Mouse (Mus musculus) right cerebral cortex, postnatal 36 days (tissue): ENCODE measurements at regions not wholly inside any gene's neighbourhood (a gene's known extent, or its start where the extent isn't known, plus 50 kb on each side); places are given as distances from the start of the nearest gene placed in this dataset.
"Not testable (repeated sequence)": the region's sequence is repeated elsewhere in the genome, so short reads cannot be mapped to it uniquely, and the experiment has no call there.

Experiments used
- DNase-seq, 2 experiments: peaks; one replicate each; pipeline ENCODE4 v3.0.0; 2022; ENCODE audit warnings: low spot score in 2 of 2, mixed read lengths in 1 of 2

- no peak for DNase-seq
Observed at GRCm38 (mm10) chr15:96829941-96830340, 130.4 kb upstream of the Slc38a2 start.

DNA sequence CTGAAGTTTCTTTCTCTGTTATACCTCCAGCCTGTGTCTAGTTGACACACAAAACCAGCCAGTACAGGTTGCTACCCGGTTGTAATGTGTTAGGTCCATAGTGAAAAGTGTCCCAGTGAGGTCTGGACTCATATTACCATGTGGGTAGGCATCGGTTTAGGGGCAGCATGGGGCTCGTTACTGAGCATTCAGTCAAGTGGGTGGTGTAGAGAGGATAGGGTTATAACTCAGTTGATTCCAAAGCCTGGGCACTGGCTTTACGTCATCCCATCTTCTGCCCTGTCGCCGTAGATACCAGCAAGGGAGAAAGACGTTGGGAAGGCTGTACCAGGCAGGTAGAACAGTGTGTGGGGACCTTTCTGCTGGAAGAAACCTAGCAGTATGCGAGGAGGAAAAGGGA lies 129.2 kb upstream of the Slc38a2 start:
- DNase-seq: no peak

- no peak for DNase-seq
Observed at GRCm38 (mm10) chr15:96827931-96828330, 128.4 kb upstream of the Slc38a2 start.

- DNase-seq: no peak
Observed at GRCm38 (mm10) chr15:96818435-96818834, 118.9 kb upstream of the Slc38a2 start.

DNA sequence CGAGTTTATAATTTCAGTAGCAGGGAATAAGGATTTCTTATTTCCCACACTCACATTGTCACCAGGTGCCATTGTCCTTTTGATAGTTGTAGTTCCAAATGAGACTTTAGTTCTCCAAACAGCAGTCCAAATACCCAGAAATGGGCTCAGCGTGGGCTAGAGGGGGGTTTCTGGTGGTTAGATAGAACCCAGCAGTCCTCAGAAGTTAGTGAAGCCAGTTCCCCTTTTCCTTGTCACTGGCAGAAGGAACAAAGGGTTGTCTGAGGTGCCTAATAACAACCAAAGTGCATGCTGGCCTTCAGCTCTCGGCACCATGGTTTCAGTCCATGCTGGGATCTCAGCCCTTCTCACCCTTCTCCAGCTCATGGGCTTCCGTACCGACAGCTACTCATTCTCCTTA lies 118.1 kb upstream of the Slc38a2 start:
- no peak for DNase-seq

DNA sequence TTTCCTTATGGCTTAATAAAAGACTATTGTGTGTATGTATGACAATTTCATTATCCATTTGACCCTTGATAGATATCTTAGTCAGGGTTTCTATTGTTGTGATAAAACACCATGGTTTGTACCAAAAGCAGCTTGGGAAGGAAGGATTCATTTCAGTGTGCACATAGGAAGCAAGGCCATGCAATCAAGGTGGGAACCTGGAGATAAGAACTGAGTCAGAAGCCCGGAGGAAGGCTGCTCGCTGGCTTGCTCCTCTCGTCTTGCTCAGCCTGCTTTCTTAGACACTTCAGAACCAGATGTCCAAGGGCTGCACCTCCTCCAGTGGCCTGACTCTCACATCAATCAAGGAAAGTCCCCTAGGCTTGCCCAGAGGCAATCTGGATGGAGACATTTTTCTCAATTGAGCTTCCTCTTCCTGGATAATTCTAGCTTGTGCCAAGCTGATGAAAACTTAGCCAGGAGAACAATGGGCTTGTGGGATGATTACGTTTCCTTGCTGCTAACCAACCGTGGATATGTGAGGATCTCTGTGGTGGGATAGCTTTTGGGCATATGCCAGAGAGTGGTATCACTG lies 117.6 kb upstream of the Slc38a2 start:
- DNase-seq: no peak

GRCm38 (mm10) chr15:96813472-96813871 lies 113.9 kb upstream of the Slc38a2 start:
- DNase-seq: no peak

DNA sequence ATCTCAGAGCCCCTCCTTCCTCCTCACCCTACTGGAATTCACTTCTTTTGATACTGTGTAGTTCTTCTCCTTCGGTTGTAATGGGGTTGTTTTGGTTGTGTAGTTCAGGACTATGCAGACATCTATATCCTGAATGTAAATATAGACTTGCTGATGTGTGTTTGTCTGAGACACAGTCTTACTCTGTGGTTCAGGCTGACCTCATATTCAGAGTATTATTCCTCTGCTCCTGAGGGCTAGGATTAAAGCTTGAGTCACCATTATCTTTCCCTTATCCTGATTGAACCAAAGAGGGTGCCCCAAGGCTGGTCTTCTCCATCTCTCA lies 103.2 kb upstream of the Slc38a2 start:
- DNase-seq: no peak

- no peak for DNase-seq
Observed at GRCm38 (mm10) chr15:96802034-96802728, 102.7 kb upstream of the Slc38a2 start.

GRCm38 (mm10) chr15:96799228-96799627 lies 99.7 kb upstream of the Slc38a2 start:
- no peak for DNase-seq

- no peak for DNase-seq
Observed at GRCm38 (mm10) chr15:96797615-96798270, 98.2 kb upstream of the Slc38a2 start.

- no peak for DNase-seq
Observed at GRCm38 (mm10) chr15:96794177-96794719, 94.7 kb upstream of the Slc38a2 start.

DNA sequence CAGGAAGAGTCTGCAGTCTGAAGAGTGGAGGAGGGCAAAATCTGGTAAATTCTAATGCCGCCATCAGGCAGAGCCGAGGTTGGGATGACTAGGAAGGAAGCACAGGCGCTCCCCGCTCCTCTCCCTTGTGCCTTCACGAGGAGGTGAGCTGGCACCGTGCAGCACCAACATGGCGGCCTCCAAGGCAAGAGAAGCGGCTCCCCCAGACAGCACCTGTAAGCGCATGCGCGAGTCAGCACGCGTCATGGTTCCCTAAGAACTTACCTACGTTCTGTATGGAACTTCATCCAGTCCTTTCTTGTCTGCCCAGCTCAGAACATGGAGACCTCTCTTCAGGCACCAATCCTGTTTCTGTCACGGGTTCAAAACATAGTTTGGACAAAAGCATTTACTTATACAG lies 93.7 kb upstream of the Slc38a2 start:
- no peak for DNase-seq

- no peak for DNase-seq
Observed at GRCm38 (mm10) chr15:96791306-96791705, 91.8 kb upstream of the Slc38a2 start.

DNA sequence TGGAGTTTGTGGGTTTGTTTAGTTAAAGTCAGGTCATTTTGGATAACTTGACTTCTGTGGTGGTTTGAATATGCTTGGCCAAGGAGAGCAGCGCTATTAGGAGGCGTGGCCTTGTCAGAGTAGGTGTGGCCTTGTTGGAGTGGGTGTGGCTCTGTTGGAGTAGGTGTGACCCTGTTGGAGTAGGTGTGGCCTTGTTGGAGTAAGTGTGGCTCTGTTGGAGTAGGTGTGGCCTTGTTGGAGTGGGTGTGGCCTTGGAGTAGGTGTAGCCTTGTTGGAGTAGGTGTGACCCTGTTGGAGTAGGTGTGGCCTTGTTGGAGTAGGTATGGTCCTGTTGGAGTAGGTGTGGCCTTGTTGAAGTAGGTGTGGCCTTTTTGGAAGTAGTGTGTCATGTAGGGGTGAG lies 88.4 kb upstream of the Slc38a2 start:
- DNase-seq: not testable (repeated sequence)

DNA sequence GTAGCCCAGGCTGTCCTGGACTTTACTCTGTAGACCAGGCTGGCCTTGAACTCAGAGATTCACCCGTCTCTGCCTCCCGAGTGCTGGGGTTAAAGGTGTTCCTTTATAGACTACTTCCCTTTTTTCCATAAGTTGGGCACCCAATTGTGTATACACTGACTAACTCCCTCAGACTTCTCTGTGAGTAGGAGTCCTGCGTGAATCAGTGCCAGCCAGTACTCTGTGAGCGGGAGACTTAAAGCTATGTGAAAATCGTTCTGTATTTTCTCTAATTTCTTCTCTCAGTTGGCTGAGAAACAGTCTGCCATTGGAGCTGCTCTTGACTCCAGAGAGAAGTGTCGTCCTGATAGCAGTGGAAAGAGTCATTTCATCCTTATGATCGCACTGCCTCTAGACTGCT lies 85.0 kb upstream of the Slc38a2 start:
- no peak for DNase-seq

GRCm38 (mm10) chr15:96781560-96781959 lies 82.0 kb upstream of the Slc38a2 start:
- no peak for DNase-seq

- no peak for DNase-seq
Observed at GRCm38 (mm10) chr15:96780606-96781005, 81.1 kb upstream of the Slc38a2 start.

DNA sequence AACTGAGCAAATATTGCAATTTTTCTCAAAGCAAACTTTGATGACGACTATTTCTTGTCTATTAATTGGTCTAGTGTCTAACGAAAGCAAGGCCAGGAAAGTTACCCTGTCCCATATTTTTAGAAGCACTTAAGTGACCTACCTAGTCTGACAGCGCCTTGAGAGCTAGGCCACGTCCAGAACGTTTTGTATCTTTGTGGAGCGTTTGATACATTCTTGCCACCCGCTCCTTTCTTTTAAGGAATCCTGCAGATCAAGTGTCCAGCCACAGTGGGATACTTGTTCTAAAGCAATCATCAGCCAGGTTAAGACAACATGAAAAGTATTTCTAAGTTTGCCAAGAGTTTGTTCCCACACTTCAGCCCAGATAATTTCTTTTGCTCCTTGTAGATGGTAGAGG lies 79.8 kb upstream of the Slc38a2 start:
- DNase-seq: no peak

DNA sequence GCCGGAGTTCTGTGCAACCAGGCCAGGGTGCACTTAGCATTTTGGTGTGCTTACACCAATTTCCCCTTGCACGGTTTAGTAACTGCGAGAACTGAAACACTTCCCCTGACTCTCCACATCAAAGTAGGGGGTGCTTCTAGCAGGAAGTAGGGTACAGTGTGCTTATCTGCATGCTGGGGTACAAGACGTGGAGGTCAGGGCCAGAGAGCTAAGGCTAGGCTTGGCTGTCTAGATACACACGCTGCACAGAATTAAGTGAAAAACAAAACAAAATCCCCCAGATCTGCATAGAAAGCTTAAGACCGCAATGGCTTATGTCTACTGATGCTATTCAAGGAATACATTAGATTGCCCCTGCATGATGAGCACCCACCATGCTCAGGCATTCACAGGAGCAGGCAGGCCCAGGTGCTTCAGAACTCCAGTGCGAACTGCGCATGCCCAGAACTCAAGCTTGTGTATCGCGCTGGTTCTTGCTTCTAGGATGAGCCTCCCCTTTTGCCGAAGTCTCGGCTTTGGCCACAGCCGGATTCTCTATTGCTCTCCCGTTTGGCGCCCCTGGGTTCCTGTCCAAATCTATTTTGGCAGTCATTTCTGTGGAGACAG lies 78.9 kb upstream of the Slc38a2 start:
- no peak for DNase-seq

DNA sequence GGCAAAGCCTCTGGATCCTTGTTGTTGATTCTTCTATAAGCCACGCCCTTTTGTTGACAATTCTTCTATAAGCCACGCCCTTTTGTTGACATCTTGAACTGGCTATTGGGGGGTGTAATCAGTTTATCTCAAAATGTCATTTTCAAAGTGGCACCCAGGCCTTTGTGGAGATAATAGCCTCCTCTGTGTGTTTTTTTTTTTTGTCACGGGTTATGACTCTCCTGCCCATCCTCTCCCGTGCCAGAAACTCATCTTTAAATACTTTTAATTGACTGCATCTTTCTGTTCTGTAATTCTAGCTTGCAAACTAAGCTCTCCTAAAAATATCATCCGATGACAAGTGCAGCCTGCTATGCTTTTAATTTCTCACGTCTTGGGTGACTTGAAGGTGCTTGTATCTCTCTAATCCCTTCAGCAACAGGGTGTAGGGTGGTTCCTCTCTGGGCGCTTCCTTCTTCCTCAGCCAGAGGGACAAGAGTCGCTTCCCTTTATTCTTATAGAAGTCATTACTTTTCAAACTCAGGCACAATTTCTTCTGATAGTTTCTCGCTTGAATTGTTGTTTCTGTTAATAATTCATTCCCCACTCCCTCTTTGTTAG lies 77.0 kb upstream of the Slc38a2 start:
- no peak for DNase-seq

GRCm38 (mm10) chr15:96775129-96775528 lies 75.6 kb upstream of the Slc38a2 start:
- no peak for DNase-seq
